Mouse (Mus musculus) lung, postnatal 0 days (tissue): Measurements from ENCODE around the gene Slc25a36. TPM values are rescaled to one million over a fixed set of nuclear protein-coding genes. Genes with fewer than 3 reads are reported as not detected.

Source experiments
- ATAC-seq: fragments of 200-750 bp; cut with Nextera tagmentation; 2 replicates; pipeline ENCODE4 v1.8.0; 2017; ENCODE audit warnings: moderate library complexity
- DNase-seq: peaks from one replicate; pipeline ENCODE4 v3.0.0-alpha.2; 2016; ENCODE audit warnings: low spot score
- H3K27ac ChIP-seq: fragments of 300-500 bp; sonication (generic); 2 replicates; pipeline ENCODE4 v1.5.1; 2014; ENCODE audit warnings: antibody characterized with exemption, mild to moderate bottlenecking, low read length, mixed read lengths
- H3K27me3 ChIP-seq: fragments of 300-500 bp; sonication (generic); replicated peaks from 2 replicates; pipeline ENCODE4 v1.6.1; 2014; ENCODE audit warnings: low read length, mixed read lengths; ENCODE audit not compliant: insufficient read depth
- H3K36me3 ChIP-seq: fragments of 300-500 bp; sonication (generic); 2 replicates; pipeline ENCODE4 v1.6.1; 2014; ENCODE audit warnings: low read length, mixed read lengths; ENCODE audit not compliant: insufficient read depth
- H3K4me1 ChIP-seq: fragments of 300-500 bp; sonication (generic); 2 replicates; pipeline ENCODE4 v1.6.1; 2014; ENCODE audit warnings: antibody characterized with exemption, low read depth, low read length, mixed read lengths; ENCODE audit not compliant: insufficient read depth
- H3K4me2 ChIP-seq: fragments of 300-500 bp; sonication (generic); replicated peaks from 2 replicates; pipeline ENCODE4 v1.6.1; 2014; ENCODE audit warnings: low read depth, mild to moderate bottlenecking, low read length, moderate library complexity, mixed read lengths
- H3K4me3 ChIP-seq: fragments of 300-500 bp; sonication (generic); 2 replicates; pipeline ENCODE4 v1.5.1; 2014; ENCODE audit warnings: low read depth, low read length
- H3K9ac ChIP-seq: fragments of 300-500 bp; sonication (generic); replicated peaks from 2 replicates; pipeline ENCODE4 v1.6.1; 2014; ENCODE audit warnings: low read depth, mild to moderate bottlenecking
- H3K9me3 ChIP-seq: fragments of 300-500 bp; sonication (generic); 2 replicates; pipeline ENCODE4 v1.6.1; 2016; ENCODE audit warnings: low read length, mixed read lengths
- CTCF ChIP-seq: IDR thresholded peaks from 2 replicates; pipeline ENCODE4 v1.5.1; 2016; ENCODE audit warnings: antibody characterized with exemption, mild to moderate bottlenecking
- EP300 ChIP-seq: IDR thresholded peaks from 2 replicates; pipeline ENCODE4 v1.6.1; 2016; ENCODE audit warnings: antibody characterized with exemption, mild to moderate bottlenecking, control low read depth
- WGBS: fragments of 180-500 bp; shearing (Covaris S2); extraction: QIAGEN DNeasy Blood & Tissue Kit; methylation state at CpG from one replicate; pipeline ENCODE4 v1.1.7; 2014; 5-methylcytosine and 5-hydroxymethylcytosine counted together
- polyA plus RNA-seq: library from polyadenylated mRNA; unstranded; fragments of >200 nt; fragmentation: Nextera tagmentation; extraction: Ambion mirVana; gene quantifications from 2 replicates; pipeline ENCODE4 v1.2.1, GENCODE M21; 2015

Gene Slc25a36
- polyA plus RNA-seq, 1 experiment from 2014 or later: 54.1 TPM

DNA sequence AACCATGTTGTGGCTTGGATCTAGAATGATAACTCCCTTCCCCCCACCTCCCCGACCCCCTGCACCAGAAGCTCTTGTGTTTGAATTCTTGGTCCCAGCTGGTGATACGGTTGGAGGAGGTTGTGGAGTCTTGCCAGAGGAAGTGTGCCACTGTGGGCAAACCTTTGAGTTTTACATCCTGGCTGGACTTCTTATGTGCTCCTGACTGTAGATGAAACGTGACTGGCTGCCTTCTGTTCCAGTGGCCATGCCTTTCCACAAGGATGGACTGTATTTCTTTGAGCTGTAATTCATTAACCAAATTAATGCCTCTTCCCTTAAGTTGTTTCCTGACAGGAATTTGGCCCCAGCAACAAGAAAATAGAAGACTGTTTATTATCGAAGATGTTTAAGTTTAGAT, 26.2 kb upstream of the Slc25a36 start:
- DNase-seq: no peak
- 61% methylated on average over 4 of the region's 4 CpGs for WGBS
- no peak overlapping the region for H3K4me3 ChIP-seq
- TF ChIP-seq EP300: no peak
- TF ChIP-seq CTCF: no peak
- H3K4me1 ChIP-seq: no peaks in the 10 kb centered on the region
- H3K4me2 ChIP-seq: no peak overlapping the region
- no peaks in the 10 kb centered on the region for H3K36me3 ChIP-seq
- ATAC-seq: no peak
- no peaks in the 10 kb centered on the region for H3K27me3 ChIP-seq
- no peaks in the 10 kb centered on the region for H3K9me3 ChIP-seq
- no peak overlapping the region for H3K9ac ChIP-seq
- H3K27ac ChIP-seq: no peak overlapping the region

DNA sequence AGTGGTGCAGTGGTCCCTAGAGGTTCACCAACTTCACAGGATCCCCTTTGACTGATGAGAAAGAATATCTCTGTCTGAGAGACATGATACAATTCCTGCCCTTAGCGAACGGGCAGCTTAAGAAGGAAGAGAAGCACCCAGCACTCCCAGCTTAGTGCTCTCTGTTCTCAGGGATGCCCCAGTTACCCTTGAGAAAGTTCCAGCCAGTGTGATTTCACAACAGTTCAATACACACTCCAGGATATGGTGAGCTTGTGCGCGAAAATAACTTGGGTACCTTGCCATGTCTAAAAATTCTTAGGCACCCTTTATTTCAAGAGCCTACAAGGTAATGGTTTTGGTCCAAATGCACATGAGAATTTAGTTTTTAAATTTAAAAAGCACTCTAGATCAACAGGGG, 24.9 kb upstream of the Slc25a36 start:
- Histone ChIP-seq H3K27me3 (no peaks in the 10 kb centered on the region), H3K9me3 (no peaks in the 10 kb centered on the region), H3K4me3 (no peak overlapping the region), H3K4me1 (no peaks in the 10 kb centered on the region), H3K27ac (no peak overlapping the region), H3K36me3 (no peaks in the 10 kb centered on the region), H3K9ac (no peak overlapping the region), H3K4me2 (no peak overlapping the region)
- no peak for DNase-seq
- no peak for TF ChIP-seq CTCF
- TF ChIP-seq EP300: no peak
- ATAC-seq: no peak
- 73% methylated on average over 4 of the region's 4 CpGs for WGBS

DNA sequence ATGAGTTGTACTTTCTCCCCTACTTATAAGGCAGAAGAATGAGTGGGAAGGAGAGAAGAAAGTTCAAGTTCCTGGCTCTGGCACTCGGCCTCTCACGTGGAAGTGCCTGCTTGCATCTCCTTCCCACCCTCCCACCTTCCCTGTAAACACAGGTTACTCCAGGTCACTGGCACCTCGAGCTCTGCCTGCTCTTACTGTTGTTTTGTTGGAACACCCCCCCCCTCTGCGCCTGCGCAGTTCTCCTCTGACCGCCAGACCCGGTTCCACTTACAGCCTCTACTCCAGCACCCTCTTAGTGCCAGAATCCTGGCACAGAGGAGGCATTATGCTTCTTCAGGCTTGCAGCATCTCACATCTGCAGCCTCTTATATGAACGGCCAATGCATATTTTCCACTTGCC, 22.2 kb upstream of the Slc25a36 start:
- TF ChIP-seq CTCF (no peak), EP300 (no peak)
- DNase-seq (peak; percentile 60), ATAC-seq (peak; percentile 83)
- Histone ChIP-seq H3K36me3 (no peaks in the 10 kb centered on the region), H3K4me3 (no peak overlapping the region), H3K27me3 (no peaks in the 10 kb centered on the region), H3K9me3 (no peaks in the 10 kb centered on the region), H3K4me1 (no peaks in the 10 kb centered on the region), H3K4me2 (no peak overlapping the region), H3K9ac (no peak overlapping the region), H3K27ac (no peak overlapping the region)
- WGBS: 36% methylated on average over 8 of the region's 8 CpGs

DNA sequence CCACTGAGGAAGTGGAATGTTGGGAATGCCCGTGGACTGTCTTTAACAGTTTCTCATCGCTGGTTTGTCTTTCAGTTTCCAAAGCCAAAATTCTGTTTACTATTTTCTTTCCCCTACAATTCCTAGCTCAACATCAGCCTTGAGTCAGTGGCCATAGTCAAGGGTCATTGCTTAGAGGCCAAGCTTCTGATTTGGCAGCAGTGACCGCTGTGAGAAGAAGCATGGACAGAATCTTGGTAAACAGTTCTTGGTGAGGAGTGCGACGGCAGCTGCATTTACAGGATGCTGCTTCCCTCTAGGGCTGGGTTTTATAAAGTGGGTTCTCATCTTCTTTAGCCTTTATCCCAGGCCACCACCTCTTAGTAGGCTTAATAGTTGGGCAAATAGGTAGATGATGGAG, 19.0 kb upstream of the Slc25a36 start:
- H3K4me1 ChIP-seq: no peaks in the 10 kb centered on the region
- H3K9ac ChIP-seq: no peak overlapping the region
- no peak overlapping the region for H3K27ac ChIP-seq
- no peaks in the 10 kb centered on the region for H3K9me3 ChIP-seq
- no peak for ATAC-seq
- no peak for TF ChIP-seq CTCF
- TF ChIP-seq EP300: no peak
- H3K27me3 ChIP-seq: no peaks in the 10 kb centered on the region
- H3K4me2 ChIP-seq: no peak overlapping the region
- no peak overlapping the region for H3K4me3 ChIP-seq
- no peaks in the 10 kb centered on the region for H3K36me3 ChIP-seq
- 84% methylated on average over 5 of the region's 5 CpGs for WGBS
- no peak for DNase-seq

DNA sequence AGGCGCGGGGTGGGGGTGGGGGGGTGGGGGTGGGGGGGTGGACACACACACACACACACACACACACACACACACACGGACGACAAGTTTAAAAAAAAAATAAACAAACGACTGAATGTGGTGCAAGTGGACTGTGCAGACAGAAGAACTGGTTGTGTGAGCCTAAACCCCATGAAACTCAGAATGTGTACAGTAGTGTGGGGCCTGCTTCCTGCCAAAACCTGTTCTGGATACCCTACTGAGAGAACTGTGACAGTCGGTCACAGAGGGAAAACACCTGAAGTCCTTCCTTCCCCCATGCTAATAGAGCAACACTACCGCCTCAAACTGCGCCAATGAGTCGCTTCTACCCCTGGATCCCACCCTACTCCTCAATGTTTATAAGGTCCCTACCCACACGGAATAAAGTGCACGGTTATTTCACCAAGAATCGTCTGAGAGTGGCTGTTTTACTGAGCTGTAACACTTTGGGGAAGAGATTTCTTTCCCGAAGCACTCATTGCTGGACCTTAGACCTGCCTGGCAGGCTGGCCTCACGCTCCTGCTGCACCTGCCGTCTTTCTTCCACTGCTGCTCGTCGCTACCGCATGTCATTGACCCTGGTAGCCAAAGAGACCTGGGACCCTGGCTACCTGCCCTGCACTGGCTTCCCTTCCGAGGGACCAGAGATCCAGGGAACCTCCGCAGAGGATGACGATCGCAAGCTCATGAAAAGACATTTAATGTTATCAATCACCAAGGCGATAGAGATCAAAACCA, 13.2 kb upstream of the Slc25a36 start:
- Histone ChIP-seq H3K4me1 (no peaks in the 10 kb centered on the region), H3K9me3 (no peaks in the 10 kb centered on the region), H3K27ac (no peak overlapping the region), H3K4me2 (no peak overlapping the region), H3K4me3 (no peak overlapping the region), H3K36me3 (no peaks in the 10 kb centered on the region), H3K9ac (no peak overlapping the region), H3K27me3 (no peaks in the 10 kb centered on the region)
- DNase-seq (no peak), ATAC-seq (0 out of 2 replicates have a peak, but pooled peaks have one; percentile 35)
- TF ChIP-seq CTCF (no peak), EP300 (no peak)
- WGBS: 40% methylated on average over 23 of the region's 23 CpGs

DNA sequence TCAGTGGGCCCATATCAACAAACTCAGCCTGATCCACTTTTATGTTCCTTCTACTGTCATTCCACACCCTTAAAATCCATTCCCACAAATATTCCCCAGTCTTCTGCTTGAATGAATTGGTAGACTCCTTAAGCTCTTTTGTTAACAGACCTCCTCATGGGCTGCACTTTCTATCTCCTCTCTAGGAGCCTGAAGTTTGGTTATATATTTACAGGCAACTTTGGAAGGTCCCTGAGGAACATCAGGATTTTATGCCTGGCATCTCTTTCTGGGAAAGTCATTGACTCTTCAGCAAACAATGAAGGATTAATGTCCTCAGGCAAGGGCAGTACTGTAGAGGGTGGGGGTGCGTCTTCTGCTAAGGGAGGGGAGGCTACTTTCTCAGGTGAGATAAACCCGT, 10.5 kb upstream of the Slc25a36 start:
- DNase-seq (no peak), ATAC-seq (no peak)
- Histone ChIP-seq H3K4me1 (no peaks in the 10 kb centered on the region), H3K27ac (no peak overlapping the region), H3K9ac (no peak overlapping the region), H3K27me3 (no peaks in the 10 kb centered on the region), H3K36me3 (no peaks in the 10 kb centered on the region), H3K4me3 (no peak overlapping the region), H3K4me2 (no peak overlapping the region), H3K9me3 (no peaks in the 10 kb centered on the region)
- no peak for TF ChIP-seq CTCF
- TF ChIP-seq EP300: no peak
- 73% methylated on average over 2 of the region's 2 CpGs for WGBS
